Mouse (Mus musculus) mouse embryonic stem cell (cell line): ENCODE measurements around the gene Gnb5.

Experiments
- in situ Hi-C, 2 experiments: fragments of 300-500 bp; cut with MboI; formaldehyde crosslinking; loops; 1 replicate in 1 of 2; 3 replicates in 1 of 2; pipeline ENCODE4 v1.14.3; 2019 to 2020; ENCODE audit warnings: low sequenced_read_pairs in 2 of 2, low pct_unique_long_range_greater_than_20kb in 1 of 2, mixed read lengths in 1 of 2; ENCODE audit not compliant: unreplicated experiment in 1 of 2

Gene Gnb5

GRCm38 (mm10) chr9:75306126-75306898 is at the start of gene Gnb5:
TSS of gene Gnb5 (plus strand) at chr9:75306288.
- in situ Hi-C loops, result no loop called here

GRCm38 (mm10) chr9:75258792-75259191 is 47.3 kb upstream of the Gnb5 start:
- in situ Hi-C loops, result loop anchor here in 1 of 2 experiments (25.0 kb wide), 1 partner anchor 346 kb away; no protein-coding TSS in a partner anchor

DNA sequence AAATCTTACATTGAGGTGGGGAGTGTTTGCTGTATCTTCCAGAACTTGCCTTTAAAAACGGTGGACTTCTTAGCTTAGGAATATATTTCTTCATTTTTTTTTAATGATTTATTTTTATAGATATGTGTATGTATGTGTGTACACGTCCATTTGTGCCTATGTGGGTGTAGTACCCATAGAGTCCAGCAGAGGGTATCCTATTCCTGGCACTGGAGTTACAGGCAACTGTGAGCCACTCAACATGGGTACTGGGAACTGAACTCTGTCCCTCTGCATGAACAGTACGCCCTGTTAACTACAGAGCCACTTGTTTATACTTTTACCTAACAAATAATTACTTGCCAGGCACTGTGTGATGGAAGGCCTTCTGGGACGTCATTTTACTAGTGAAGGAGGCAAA is 46.4 kb upstream of the Gnb5 start:
- in situ Hi-C loops, result loop anchor here in 1 of 2 experiments (25.0 kb wide), 1 partner anchor 347 kb away; no protein-coding TSS in a partner anchor

GRCm38 (mm10) chr9:75261332-75261872 is 44.7 kb upstream of the Gnb5 start:
- in situ Hi-C loops, result loop anchor here in 1 of 2 experiments (25.0 kb wide), 1 partner anchor 349 kb away; no protein-coding TSS in a partner anchor

DNA sequence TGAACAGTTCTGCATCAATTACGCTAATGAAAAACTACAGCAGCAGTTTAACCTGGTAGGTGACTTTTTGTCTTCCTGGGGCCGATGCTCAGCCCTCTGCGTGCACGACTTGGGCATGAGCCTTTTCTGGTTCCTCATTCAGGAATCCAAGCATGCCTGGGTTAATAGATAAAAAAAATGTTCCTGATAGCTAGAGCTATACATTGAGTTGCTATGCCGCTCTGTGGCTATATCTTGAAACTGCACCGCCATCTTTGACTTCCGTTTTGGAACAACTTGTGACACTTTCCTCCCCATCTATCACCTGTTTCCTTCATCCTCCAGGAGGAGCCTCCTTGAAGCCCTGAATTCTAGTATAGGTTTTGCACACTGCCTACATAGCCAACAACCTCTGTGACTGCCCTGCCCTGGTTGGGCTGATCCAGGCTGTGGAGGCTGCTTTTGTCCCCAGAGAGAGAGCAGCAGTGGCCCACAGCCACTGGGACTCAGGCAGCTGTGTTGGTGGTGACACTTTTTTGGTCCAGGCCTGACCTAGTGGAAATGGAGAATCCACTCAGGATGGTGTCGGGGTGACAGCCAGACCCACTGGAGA is 43.8 kb upstream of the Gnb5 start:
- in situ Hi-C loops, result loop anchor here in 1 of 2 experiments (25.0 kb wide), 1 partner anchor 350 kb away; no protein-coding TSS in a partner anchor

- in situ Hi-C loops, result loop anchor here in 1 of 2 experiments (25.0 kb wide), 1 partner anchor 352 kb away; no protein-coding TSS in a partner anchor
Measured at GRCm38 (mm10) chr9:75264008-75264718, 41.9 kb upstream of the Gnb5 start.

DNA sequence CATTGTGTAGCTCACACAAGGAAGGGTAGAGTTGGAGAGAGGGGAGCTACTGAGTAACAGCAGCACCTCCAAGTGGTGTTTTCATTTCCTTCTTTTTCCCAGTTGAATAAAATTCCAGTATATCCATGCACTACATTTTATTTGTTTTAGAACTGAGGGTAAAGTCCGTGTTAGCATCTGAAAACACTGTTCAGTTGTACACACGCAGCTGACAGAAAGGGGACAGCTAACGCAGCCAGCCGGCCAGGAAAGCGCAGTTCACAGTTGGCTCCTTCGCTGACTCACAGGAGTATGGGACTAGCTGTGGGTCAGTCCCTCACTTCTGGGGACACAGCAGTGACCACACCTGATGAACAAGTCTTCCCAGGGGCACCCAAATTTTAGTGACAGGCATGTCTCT is 38.9 kb upstream of the Gnb5 start:
- in situ Hi-C loops, result loop anchor here in 1 of 2 experiments (25.0 kb wide), 1 partner anchor 355 kb away; no protein-coding TSS in a partner anchor

DNA sequence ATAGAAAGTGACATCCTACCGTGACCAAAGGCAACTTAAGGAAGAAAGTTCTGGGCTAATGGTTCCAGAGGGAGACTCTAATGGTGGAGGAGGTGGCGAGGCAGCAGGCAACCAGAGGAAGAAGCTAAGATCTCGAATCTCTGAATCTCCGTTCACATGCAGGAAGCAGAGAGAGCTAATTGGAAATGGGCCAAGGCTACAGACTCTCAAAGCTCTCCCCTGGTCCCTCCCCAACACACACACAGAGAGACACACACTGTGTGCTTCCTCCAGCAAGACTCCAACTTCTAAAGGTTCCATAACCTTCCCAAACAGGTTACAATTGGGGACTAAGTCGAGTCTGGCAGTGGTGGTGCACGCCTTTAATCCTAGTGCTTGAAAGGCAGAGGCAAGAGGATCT is 35.7 kb upstream of the Gnb5 start:
- in situ Hi-C loops, result loop anchor here in 1 of 2 experiments (25.0 kb wide), 1 partner anchor 358 kb away; no protein-coding TSS in a partner anchor

- in situ Hi-C loops, result loop anchor here in 1 of 2 experiments (25.0 kb wide), 1 partner anchor 359 kb away; no protein-coding TSS in a partner anchor
Measured at GRCm38 (mm10) chr9:75271539-75271938, 34.5 kb upstream of the Gnb5 start.

- in situ Hi-C loops, result loop anchor here in 1 of 2 experiments (25.0 kb wide), 1 partner anchor 361 kb away; no protein-coding TSS in a partner anchor
Measured at GRCm38 (mm10) chr9:75273646-75274045, 32.4 kb upstream of the Gnb5 start.

DNA sequence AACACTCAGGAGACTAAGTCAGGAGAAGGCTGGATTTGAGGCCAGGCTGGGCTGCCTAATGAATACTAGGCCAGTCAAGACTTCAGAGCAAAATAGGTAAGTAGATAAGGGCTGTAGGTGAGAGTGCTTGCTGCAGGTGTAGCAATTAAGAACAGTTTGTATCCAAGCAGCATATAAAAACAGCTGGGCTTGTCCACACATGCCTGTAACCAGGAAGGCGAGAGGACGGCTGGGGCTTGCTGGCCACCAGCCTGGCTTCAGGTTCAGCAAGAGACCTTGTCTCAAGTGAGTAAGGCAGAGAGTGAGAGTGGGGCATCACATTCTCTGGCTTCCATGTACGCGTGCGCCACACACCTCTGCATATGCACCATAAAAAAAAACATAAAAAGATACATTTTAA is 31.6 kb upstream of the Gnb5 start:
- in situ Hi-C loops, result loop anchor here in 1 of 2 experiments (25.0 kb wide), 1 partner anchor 362 kb away; no protein-coding TSS in a partner anchor

- in situ Hi-C loops, result no loop called here
Measured at GRCm38 (mm10) chr9:75275051-75275450, 31.0 kb upstream of the Gnb5 start.

DNA sequence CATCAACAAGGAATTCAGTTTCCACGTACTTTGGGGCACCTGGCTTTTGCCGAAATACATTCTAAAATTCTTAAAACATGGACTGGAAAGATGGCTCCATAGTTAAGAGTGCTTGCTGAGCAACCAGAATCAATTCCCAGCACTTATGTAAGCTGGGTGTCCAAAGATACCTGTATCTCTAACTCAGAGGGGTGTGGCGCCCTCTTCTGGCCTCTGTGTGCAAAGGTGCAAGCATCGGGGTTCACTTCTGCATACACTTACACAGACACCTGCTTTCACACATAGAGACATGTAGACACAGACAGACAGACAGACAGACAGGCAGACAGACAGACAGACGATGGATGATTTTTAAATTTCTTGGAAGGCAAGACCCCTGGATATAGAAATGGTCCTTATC is 25.3 kb upstream of the Gnb5 start:
- in situ Hi-C loops, result no loop called here

- in situ Hi-C loops, result no loop called here
Measured at GRCm38 (mm10) chr9:75282179-75282578, 23.9 kb upstream of the Gnb5 start.

DNA sequence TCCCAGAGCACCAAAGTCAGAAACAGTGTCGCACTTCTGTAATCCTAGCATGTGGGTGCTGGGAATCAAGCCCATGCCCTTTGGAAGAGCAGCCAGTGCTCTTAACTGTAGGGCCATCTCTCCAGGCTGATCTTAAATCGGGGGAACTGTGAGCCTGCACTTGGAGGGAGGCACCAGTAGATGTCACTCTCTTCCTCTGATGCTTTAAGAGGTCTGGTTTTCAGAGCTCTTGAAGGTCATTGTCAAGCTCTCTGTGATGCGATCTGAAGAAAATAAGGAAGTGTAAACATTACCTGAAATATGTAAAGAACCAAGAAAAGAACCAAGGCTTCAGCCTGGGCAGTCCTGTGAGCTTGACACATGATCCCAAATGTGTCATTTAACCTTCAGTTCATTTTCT is 23.3 kb upstream of the Gnb5 start:
- in situ Hi-C loops, result no loop called here

GRCm38 (mm10) chr9:75283636-75284035 is 22.5 kb upstream of the Gnb5 start:
- in situ Hi-C loops, result no loop called here

DNA sequence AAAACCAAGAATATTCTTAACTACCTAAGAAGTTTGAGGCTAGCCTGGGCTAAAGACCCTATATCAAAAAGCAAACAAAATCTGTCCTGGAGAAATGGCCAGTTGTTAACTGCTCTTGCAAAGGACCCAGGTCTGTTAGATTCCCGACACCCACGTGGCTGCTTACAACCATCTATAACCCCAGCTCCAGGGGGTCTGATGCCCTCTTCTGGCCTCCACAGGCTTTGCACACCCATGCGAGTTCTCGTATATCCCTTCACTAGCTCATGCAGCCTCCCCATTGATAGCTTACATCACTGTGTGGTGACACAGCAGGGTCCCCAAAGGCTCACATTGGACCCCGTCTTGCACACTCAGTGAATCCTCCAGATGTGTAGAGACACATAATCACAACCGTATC is 20.7 kb upstream of the Gnb5 start:
- in situ Hi-C loops, result no loop called here

GRCm38 (mm10) chr9:75287636-75288035 is 18.5 kb upstream of the Gnb5 start:
- in situ Hi-C loops, result no loop called here
